Mouse (Mus musculus) myocyte (in vitro differentiated cells): Measurements from ENCODE around the gene Zdhhc7. TPM values are rescaled to one million over a fixed set of nuclear protein-coding genes. Genes with fewer than 3 reads are reported as not detected.

ENCODE experiments used
- H3K27me3 ChIP-seq: one replicate; pipeline ENCODE4 v1.6.1; 2011; ENCODE audit not compliant: control insufficient read depth, insufficient read depth, insufficient read length
- H3K36me3 ChIP-seq: one replicate; pipeline ENCODE4 v1.6.1; 2011; ENCODE audit not compliant: control insufficient read depth, insufficient read depth
- H3K4me2 ChIP-seq: one replicate; pipeline ENCODE4 v1.6.1; 2011; ENCODE audit warnings: low read depth, control low read depth
- H3K4me3 ChIP-seq: one replicate; pipeline ENCODE4 v1.5.1; 2011; ENCODE audit warnings: mild to moderate bottlenecking, control low read depth, moderate library complexity
- H3K79me2 ChIP-seq: one replicate; pipeline ENCODE4 v1.6.1; 2011; ENCODE audit not compliant: control insufficient read depth, insufficient read depth
- H3ac ChIP-seq: one replicate; pipeline ENCODE4 v1.6.1; 2011; ENCODE audit not compliant: control insufficient read depth, insufficient read length
- CEBPB ChIP-seq: IDR thresholded peaks from 2 replicates; pipeline ENCODE4 v1.6.1; 2011; ENCODE audit warnings: mild to moderate bottlenecking, moderate library complexity; ENCODE audit not compliant: poor library complexity, insufficient read depth, severe bottlenecking
- E2F4 ChIP-seq: IDR thresholded peaks from one replicate; pipeline ENCODE4 v1.6.1; 2011; ENCODE audit warnings: mild to moderate bottlenecking, control low read depth, moderate library complexity; ENCODE audit not compliant: insufficient read depth
- MAX ChIP-seq: IDR thresholded peaks from one replicate; pipeline ENCODE4 v1.6.1; 2011; ENCODE audit warnings: low read depth, mild to moderate bottlenecking, control low read depth
- MYOD1 ChIP-seq, 3 experiments: IDR thresholded peaks; one replicate each; pipeline ENCODE4 v1.6.1; 2011; ENCODE audit warnings: control low read depth in 2 of 3, low read depth in 2 of 3, mild to moderate bottlenecking in 2 of 3, moderate library complexity in 1 of 3; ENCODE audit not compliant: insufficient read length in 2 of 3, control insufficient read depth in 1 of 3
- MYOG ChIP-seq, 3 experiments: IDR thresholded peaks; one replicate each; pipeline ENCODE4 v1.6.1; 2011; ENCODE audit warnings: control low read depth in 2 of 3, low read depth in 2 of 3, mild to moderate bottlenecking in 2 of 3; ENCODE audit not compliant: insufficient read length in 2 of 3, control insufficient read depth in 1 of 3, insufficient read depth in 1 of 3
- POLR2A ChIP-seq: IDR thresholded peaks from one replicate; pipeline ENCODE4 v1.6.1; 2011; ENCODE audit warnings: low read depth, mild to moderate bottlenecking, control low read depth, moderate library complexity; ENCODE audit not compliant: insufficient read length
- POLR2AphosphoS2 ChIP-seq: IDR thresholded peaks from one replicate; pipeline ENCODE4 v1.6.1; 2011; ENCODE audit warnings: low read depth, control low read depth; ENCODE audit not compliant: insufficient read length
- REST ChIP-seq: IDR thresholded peaks from one replicate; pipeline ENCODE4 v1.6.1; 2011; ENCODE audit warnings: mild to moderate bottlenecking, control low read depth, moderate library complexity; ENCODE audit not compliant: insufficient read depth, insufficient read length
- SRF ChIP-seq: IDR thresholded peaks from one replicate; pipeline ENCODE4 v1.6.1; 2011; ENCODE audit warnings: low read depth; ENCODE audit not compliant: control insufficient read depth, insufficient read length
- TCF12 ChIP-seq: IDR thresholded peaks from one replicate; pipeline ENCODE4 v1.6.1; 2011; ENCODE audit warnings: mild to moderate bottlenecking, control low read depth; ENCODE audit not compliant: poor library complexity, insufficient read depth, severe bottlenecking
- TCF3 ChIP-seq: IDR thresholded peaks from one replicate; pipeline ENCODE4 v1.6.1; 2011; ENCODE audit warnings: low read depth, control low read depth; ENCODE audit not compliant: insufficient read length
- USF1 ChIP-seq: IDR thresholded peaks from one replicate; pipeline ENCODE4 v1.6.1; 2011; ENCODE audit warnings: low read depth, mild to moderate bottlenecking, control low read depth, moderate library complexity
- polyA plus RNA-seq: library from polyadenylated mRNA; unstranded; fragments of >200 nt; fragmentation: generic; extraction: Trizol; gene quantifications from one replicate; pipeline ENCODE4 v1.2.1, GENCODE M21; 2012; ENCODE audit warnings: missing spikeins

Zdhhc7 gene
- polyA plus RNA-seq, 1 experiment, result 31.7 TPM

DNA sequence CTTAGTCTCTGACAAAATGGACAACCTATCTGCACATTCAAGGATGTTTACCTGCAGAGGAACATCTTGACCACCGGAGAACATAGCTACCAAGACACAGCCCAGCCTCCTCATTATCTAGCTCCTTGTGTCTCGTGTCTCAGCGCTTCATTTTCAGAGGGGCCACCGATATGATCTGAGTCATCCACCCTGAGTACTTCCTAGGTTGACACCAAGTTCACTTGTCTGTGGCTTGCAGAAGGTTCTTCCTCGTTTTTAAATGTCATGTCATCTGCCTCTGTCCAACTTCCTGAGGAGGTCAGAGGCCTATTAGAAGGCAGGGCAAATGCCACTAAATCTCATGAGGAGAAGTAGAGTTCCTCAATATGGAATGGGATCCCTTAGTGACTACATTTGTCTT lies 11.3 kb upstream of the Zdhhc7 start:
- Histone ChIP-seq H3K4me2 (peak overlapping the region; percentile 87), H3K27me3 (no peaks in the 10 kb centered on the region), H3K79me2 (no peaks in the 10 kb centered on the region), H3K36me3 (no peaks in the 10 kb centered on the region), H3ac (no peak overlapping the region), H3K4me3 (peak overlapping the region; percentile 28)
- TF ChIP-seq TCF12 (no peak), MAX (no peak), CEBPB (no peak), E2F4 (no peak), POLR2A (no peak), POLR2AphosphoS2 (no peak), MYOD1 (IDR thresholded peaks at IDR 0.05; ENCODE audit: control insufficient read depth in 1 of 3, insufficient read length in 2 of 3, low read depth in 2 of 3) (no peak), REST (no peak), MYOG (IDR thresholded peaks at IDR 0.05; ENCODE audit: control insufficient read depth in 1 of 3, insufficient read depth in 1 of 3, insufficient read length in 2 of 3, low read depth in 2 of 3) (no peak), SRF (no peak), TCF3 (no peak), USF1 (no peak)

DNA sequence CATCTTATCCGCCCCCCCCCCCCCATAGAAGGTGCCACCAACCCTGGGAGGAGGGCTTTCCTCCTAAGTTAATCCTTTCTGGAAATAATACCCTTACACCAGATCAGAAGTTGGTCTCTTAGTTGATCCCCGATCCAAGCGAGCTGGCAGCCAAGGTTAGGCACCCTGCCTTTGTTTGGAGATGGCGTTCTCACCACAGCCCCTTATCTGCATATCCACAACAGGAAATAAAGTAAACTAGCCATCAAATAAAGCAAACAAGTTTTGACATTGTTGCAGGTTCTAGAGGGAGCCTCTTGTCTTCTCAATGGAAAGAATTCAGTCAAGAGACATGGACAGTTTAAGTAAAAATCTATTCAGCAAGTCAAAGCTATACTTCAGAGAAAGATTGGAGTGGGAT lies 10.1 kb upstream of the Zdhhc7 start:
- TF ChIP-seq CEBPB (no peak), POLR2A (no peak), TCF12 (no peak), MAX (no peak), MYOG (IDR thresholded peaks at IDR 0.05; ENCODE audit: control insufficient read depth in 1 of 3, insufficient read depth in 1 of 3, insufficient read length in 2 of 3, low read depth in 2 of 3) (no peak), TCF3 (no peak), SRF (no peak), REST (no peak), E2F4 (no peak), USF1 (no peak), MYOD1 (IDR thresholded peaks at IDR 0.05; ENCODE audit: control insufficient read depth in 1 of 3, insufficient read length in 2 of 3, low read depth in 2 of 3) (no peak), POLR2AphosphoS2 (no peak)
- H3K4me2 ChIP-seq, result no peak overlapping the region
- H3K79me2 ChIP-seq, result no peaks in the 10 kb centered on the region
- no peak overlapping the region for H3ac ChIP-seq
- no peak overlapping the region for H3K4me3 ChIP-seq
- H3K36me3 ChIP-seq, result no peaks in the 10 kb centered on the region
- no peaks in the 10 kb centered on the region for H3K27me3 ChIP-seq

DNA sequence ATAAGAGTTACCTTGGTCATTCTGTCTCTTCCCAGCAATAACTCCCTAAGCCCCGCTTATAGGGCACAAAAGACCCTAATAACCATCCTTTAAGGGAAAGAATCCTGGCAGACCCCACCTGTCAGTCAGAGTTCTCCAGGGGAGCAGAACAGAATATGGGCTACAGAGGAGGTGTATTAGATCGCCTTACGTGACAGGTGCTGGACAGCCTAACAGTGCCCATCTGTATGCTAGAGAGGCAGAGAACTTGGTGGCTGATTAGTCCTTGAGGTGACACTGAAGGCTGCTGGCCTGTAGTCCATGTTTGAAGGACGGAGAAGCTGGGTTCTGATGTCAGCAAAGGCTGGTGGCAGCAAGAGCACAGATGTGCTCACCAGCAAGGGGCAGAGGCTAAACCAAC lies 9.7 kb upstream of the Zdhhc7 start:
- H3ac ChIP-seq, result no peak overlapping the region
- TF ChIP-seq CEBPB (no peak), POLR2A (no peak), USF1 (no peak), MYOG (IDR thresholded peaks at IDR 0.05; ENCODE audit: control insufficient read depth in 1 of 3, insufficient read depth in 1 of 3, insufficient read length in 2 of 3, low read depth in 2 of 3) (no peak), TCF3 (no peak), E2F4 (no peak), POLR2AphosphoS2 (no peak)
- no peaks in the 10 kb centered on the region for H3K79me2 ChIP-seq
- no peaks in the 10 kb centered on the region for H3K27me3 ChIP-seq
- H3K36me3 ChIP-seq, result no peaks in the 10 kb centered on the region
- no peak overlapping the region for H3K4me3 ChIP-seq
- no peak overlapping the region for H3K4me2 ChIP-seq

DNA sequence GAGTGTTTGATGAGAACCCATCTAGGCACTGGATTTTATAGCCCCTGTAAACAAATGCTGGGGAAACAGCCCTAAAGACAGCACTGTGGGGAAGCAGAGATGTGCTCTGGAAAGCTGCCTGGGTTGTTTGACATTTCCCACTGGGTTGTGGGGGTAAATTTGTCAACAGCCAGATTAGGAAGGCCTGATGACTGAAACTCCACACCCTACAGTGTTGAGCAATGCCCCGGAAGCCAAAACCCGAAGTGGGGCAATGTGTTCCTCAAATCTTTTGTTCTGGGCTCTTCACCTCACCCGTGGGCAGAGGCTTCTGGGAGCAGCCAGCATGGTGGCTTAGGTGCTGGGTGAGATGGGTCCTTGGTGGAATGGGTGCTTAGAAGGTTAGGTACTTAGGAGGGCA lies 7.9 kb upstream of the Zdhhc7 start:
- Histone ChIP-seq H3ac (no peak overlapping the region), H3K4me2 (no peak overlapping the region), H3K36me3 (no peaks in the 10 kb centered on the region), H3K79me2 (no peaks in the 10 kb centered on the region), H3K27me3 (no peaks in the 10 kb centered on the region), H3K4me3 (no peak overlapping the region)
- TF ChIP-seq POLR2AphosphoS2 (no peak), TCF3 (no peak), CEBPB (0 out of 2 replicates have a peak, but pooled peaks have one; percentile 30)

DNA sequence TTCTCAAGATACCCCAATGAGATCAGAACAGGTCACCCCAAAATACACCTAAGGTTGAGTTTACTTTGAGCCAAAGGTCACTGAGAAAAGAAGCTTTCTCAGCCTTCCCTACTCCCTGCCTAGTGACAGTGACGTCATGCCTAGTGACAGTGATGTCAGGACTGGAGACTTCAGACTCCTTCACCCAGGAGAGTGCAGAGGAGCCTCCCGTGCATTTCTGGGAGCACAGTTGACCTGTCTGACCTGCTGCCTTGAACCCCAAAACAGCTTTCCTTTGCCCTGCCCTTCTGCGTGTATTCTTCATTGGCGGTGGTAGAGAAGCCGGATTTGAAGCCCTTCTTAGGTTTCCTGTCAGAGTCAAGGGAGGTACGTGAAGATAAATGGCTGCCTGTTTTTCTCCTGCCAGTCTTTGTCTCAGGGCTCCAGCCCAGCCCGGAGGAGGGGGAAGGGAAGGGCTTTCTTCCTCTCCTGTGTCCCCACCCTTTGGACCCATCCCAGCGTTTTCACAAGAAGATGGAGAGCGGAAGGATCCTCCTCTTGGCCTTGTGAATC lies 3.5 kb upstream of the Zdhhc7 start:
- Histone ChIP-seq H3K4me3 (no peak overlapping the region), H3K4me2 (no peak overlapping the region), H3K36me3 (no peaks in the 10 kb centered on the region), H3K27me3 (no peaks in the 10 kb centered on the region), H3ac (no peak overlapping the region), H3K79me2 (peaks cover 23% of the 10 kb centered on the region)
- TF ChIP-seq CEBPB (no peak), USF1 (no peak), TCF12 (no peak), POLR2AphosphoS2 (no peak), REST (no peak), MYOG (IDR thresholded peaks at IDR 0.05; ENCODE audit: control insufficient read depth in 1 of 3, insufficient read depth in 1 of 3, insufficient read length in 2 of 3, low read depth in 2 of 3) (no peak), E2F4 (no peak), SRF (no peak), TCF3 (no peak), POLR2A (no peak), MYOD1 (IDR thresholded peaks at IDR 0.05; ENCODE audit: control insufficient read depth in 1 of 3, insufficient read length in 2 of 3, low read depth in 2 of 3) (no peak), MAX (no peak)
